Comparison of ENCODE assay signal across 16 mouse cellular contexts in genomic region chr3:69228002-69228401, GRCm38 (mm10). TPM values are rescaled to one million over a fixed set of nuclear protein-coding genes. Genes with fewer than 3 reads are reported as not detected.
"Had no signal": no experiment of that assay in that cellular context is flagged by ENCODE, and none has a peak within 500 bp of the region (broad histone marks: within the 10 kb centered on the region; RNA-seq: fewer than 3 reads in every experiment).

No protein-coding gene starts in this region.

- H3K4me3 ChIP-seq: layer of hippocampus, adult 2 months; left cerebral cortex, adult 2 months; limb, embryonic 10.5 days; liver, embryonic 15.5 days; megakaryocyte, embryonic 14.5 days had no signal

- ATAC-seq: lung, postnatal 0 days; midbrain, embryonic 16.5 days had no signal

- DNase-seq: kidney, adult 11 months; kidney, adult 9 months; kidney, postnatal 4 days; lung, adult 2 months; lung, postnatal 36 days; thymus, postnatal 36 days had no signal

- H3K27ac ChIP-seq: kidney, postnatal 0 days; layer of hippocampus, adult 2 months; left cerebral cortex, adult 2 months; limb, embryonic 10.5 days; liver, embryonic 15.5 days had no signal

RNA-seq across cellular contexts. Expression of gene Arl14, which starts 5.8 kb away (rescaled TPM):
- total RNA-seq: layer of hippocampus, adult 2 months; layer of hippocampus, postnatal 14 days; left cerebral cortex, adult 2 months; left cerebral cortex, postnatal 14 days had no signal
